Mouse (Mus musculus) embryo, embryonic 10.5 days (tissue): ENCODE data around the gene Mvp.
A peak's percentile ranks its signal among the peaks of the same experiment; 100 is the strongest.

Source experiments
- DNase-seq: peaks from one replicate; pipeline ENCODE4 v3.0.0-alpha.2; 2015; ENCODE audit warnings: low spot score

Mvp gene

GRCm38 (mm10) chr7:126988816-126989215, 25.6 kb downstream of the Mvp start:
- no peak for DNase-seq

GRCm38 (mm10) chr7:126986319-126986718, 28.1 kb downstream of the Mvp start:
- DNase-seq = peak; percentile 6

GRCm38 (mm10) chr7:126984667-126985444, 29.6 kb downstream of the Mvp start:
- DNase-seq = no peak

GRCm38 (mm10) chr7:126983113-126983512, 31.3 kb downstream of the Mvp start:
- no peak for DNase-seq

- no peak for DNase-seq
Measured at GRCm38 (mm10) chr7:126982054-126982453, 32.4 kb downstream of the Mvp start.

GRCm38 (mm10) chr7:126981601-126982000, 32.8 kb downstream of the Mvp start:
- DNase-seq = no peak

- DNase-seq = no peak
Measured at GRCm38 (mm10) chr7:126978841-126979240, 35.6 kb downstream of the Mvp start.

- DNase-seq = peak; percentile 18
Measured at GRCm38 (mm10) chr7:126976878-126977459, 37.5 kb downstream of the Mvp start.

GRCm38 (mm10) chr7:126975950-126976866, 38.2 kb downstream of the Mvp start, which contains the start of gene Cdiptos:
Cdiptos (minus strand) TSS chr7:126976098.
- DNase-seq = peak; percentile 98

GRCm38 (mm10) chr7:126975893-126975949, 38.7 kb downstream of the Mvp start, which contains the start of gene Cdipt:
Cdipt (plus strand) TSS chr7:126975914.
- no peak for DNase-seq

- DNase-seq = no peak
Measured at GRCm38 (mm10) chr7:126975493-126975892, 38.9 kb downstream of the Mvp start.

GRCm38 (mm10) chr7:126967361-126967760, 47.1 kb downstream of the Mvp start:
- DNase-seq = no peak

GRCm38 (mm10) chr7:126965568-126965967, 48.9 kb downstream of the Mvp start:
- DNase-seq = no peak

- DNase-seq = peak; percentile 56
Measured at GRCm38 (mm10) chr7:126963548-126964286, 50.7 kb downstream of the Mvp start.

- DNase-seq = no peak
Measured at GRCm38 (mm10) chr7:126961965-126962364, 52.5 kb downstream of the Mvp start.

GRCm38 (mm10) chr7:126961095-126961494, 53.3 kb downstream of the Mvp start:
- DNase-seq = no peak

GRCm38 (mm10) chr7:126959780-126960179, 54.6 kb downstream of the Mvp start:
- DNase-seq = no peak

GRCm38 (mm10) chr7:126955125-126955524, 59.3 kb downstream of the Mvp start:
- no peak for DNase-seq

GRCm38 (mm10) chr7:126952646-126953045, 61.8 kb downstream of the Mvp start:
- DNase-seq = no peak

- no peak for DNase-seq
Measured at GRCm38 (mm10) chr7:126951741-126952140, 62.7 kb downstream of the Mvp start.

GRCm38 (mm10) chr7:126950647-126951615, 63.5 kb downstream of the Mvp start:
- no peak for DNase-seq
